Mouse (Mus musculus): ENCODE measurements at regions not wholly inside any gene's neighbourhood (a gene's known extent, or its start where the extent isn't known, plus 50 kb on each side); places are given as distances from the start of the nearest gene placed in this dataset.

DNA sequence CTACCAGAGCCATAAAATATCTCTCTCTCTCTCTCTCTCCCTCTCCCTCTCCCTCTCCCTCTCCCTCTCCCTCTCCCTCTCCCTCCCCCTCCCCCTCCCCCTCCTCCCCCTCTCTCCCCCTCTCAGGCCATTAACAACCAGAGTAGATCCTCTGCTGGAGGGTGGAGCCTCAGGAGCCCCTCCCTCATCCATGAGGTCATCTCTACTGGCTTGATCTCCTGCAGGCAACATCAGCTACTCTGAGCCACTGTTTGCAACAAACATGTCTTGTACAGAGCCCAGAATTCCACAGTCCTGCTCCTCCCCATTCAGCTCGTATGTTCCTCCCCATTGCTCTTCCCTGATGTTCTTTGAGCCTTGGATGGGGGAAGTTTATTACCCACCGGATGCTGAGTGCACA is 270.3 kb upstream of the Tmem132c start:
- Histone ChIP-seq H3K4me2 (replicated peaks) (no peak overlapping the region), H3K27me3 (no peaks in the 10 kb centered on the region), H3K27ac (replicated peaks) (no peak overlapping the region), H3K36me3 (no peaks in the 10 kb centered on the region), H3K9ac (no peak overlapping the region), H3K4me3 (replicated peaks) (no peak overlapping the region), H3K9me3 (replicated peaks) (no peaks in the 10 kb centered on the region), H3K4me1 (no peaks in the 10 kb centered on the region)
- no peak for ATAC-seq (ENCODE audit: insufficient number of reproducible peaks, low FRiP score, low TSS enrichment, low read depth)
- WGBS, result 59% methylated on average over 2 of the region's 2 CpGs

GRCm38 (mm10) chr5:126971981-126972380 is 269.6 kb upstream of the Tmem132c start:
- no peak for ATAC-seq (ENCODE audit: insufficient number of reproducible peaks, low FRiP score, low TSS enrichment, low read depth)
- Histone ChIP-seq H3K27me3 (no peaks in the 10 kb centered on the region), H3K9me3 (replicated peaks) (no peaks in the 10 kb centered on the region), H3K36me3 (no peaks in the 10 kb centered on the region), H3K9ac (no peak overlapping the region), H3K4me1 (no peaks in the 10 kb centered on the region), H3K27ac (replicated peaks) (no peak overlapping the region), H3K4me2 (replicated peaks) (no peak overlapping the region), H3K4me3 (replicated peaks) (no peak overlapping the region)
- WGBS, result 42% methylated on average over 1 of the region's 1 CpGs

DNA sequence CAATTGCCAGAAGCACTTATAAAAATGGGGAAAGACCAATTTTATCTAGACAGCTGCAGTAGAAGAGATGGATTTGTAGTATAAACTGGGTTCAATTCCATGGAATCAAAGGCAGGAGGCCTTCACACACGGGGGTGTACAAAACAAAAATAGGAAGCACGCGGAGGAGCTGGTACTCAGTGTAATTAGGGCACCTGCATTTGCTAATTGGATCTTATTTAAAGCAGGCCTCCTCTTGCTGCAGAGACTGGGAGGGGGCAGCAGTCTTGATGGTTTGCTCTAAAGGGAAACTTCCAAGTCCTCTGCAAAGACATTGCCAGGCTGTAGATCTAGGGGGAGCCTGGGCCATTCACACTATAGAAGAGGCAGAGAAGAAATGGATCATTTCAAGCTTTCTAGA is 268.2 kb upstream of the Tmem132c start:
- H3K27ac ChIP-seq (replicated peaks), result no peak overlapping the region
- H3K9ac ChIP-seq, result no peak overlapping the region
- no peaks in the 10 kb centered on the region for H3K9me3 ChIP-seq (replicated peaks)
- no peak overlapping the region for H3K4me3 ChIP-seq (replicated peaks)
- WGBS, result 22% methylated on average over 3 of the region's 3 CpGs
- H3K4me1 ChIP-seq, result no peaks in the 10 kb centered on the region
- no peak for ATAC-seq (ENCODE audit: insufficient number of reproducible peaks, low FRiP score, low TSS enrichment, low read depth)
- H3K27me3 ChIP-seq, result no peaks in the 10 kb centered on the region
- no peaks in the 10 kb centered on the region for H3K36me3 ChIP-seq
- no peak overlapping the region for H3K4me2 ChIP-seq (replicated peaks)

DNA sequence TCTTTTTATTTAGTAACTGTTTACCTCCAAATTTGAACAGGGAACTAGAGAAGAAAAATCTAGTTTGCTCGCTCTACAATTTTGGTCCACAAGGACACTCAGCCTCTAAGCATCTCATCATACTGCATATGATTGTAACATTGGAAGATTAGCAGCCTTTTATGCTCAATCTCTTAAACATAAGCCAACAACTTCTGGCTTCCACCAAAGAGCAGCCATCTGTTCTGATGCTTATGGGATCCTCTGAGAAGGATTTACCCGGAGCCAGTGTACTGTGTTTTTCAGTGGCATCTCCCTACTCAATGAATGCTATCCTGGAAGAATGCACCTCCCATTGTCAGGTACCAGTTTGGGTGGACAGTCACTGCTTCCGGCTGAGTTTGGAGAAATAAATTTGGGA is 267.0 kb upstream of the Tmem132c start:
- Histone ChIP-seq H3K27ac (replicated peaks) (no peak overlapping the region), H3K4me3 (replicated peaks) (no peak overlapping the region), H3K36me3 (no peaks in the 10 kb centered on the region), H3K4me1 (no peaks in the 10 kb centered on the region), H3K9ac (no peak overlapping the region), H3K9me3 (replicated peaks) (no peaks in the 10 kb centered on the region), H3K4me2 (replicated peaks) (no peak overlapping the region), H3K27me3 (no peaks in the 10 kb centered on the region)
- ATAC-seq (ENCODE audit: insufficient number of reproducible peaks, low FRiP score, low TSS enrichment, low read depth), result no peak
- 84% methylated on average over 3 of the region's 3 CpGs for WGBS

DNA sequence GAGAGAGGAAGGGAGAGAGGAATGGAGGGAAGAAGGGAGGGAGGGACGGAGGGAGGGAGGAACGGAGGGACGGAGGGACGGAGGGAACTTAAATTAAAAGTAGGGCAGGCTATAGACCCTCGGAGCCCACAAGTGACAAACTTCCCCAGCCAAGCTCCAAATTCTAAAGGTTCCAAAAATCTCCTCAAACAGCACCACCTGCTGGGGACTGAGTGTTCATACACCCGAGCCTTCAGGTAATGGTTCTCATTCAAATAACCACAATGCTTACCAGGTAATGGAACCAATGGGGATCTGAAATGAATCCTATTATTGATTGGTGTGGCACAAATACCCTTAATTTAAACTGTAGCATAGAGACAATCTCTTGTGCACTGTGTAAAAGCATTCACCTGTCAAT is 246.0 kb upstream of the Tmem132c start:
- no peak overlapping the region for H3K4me3 ChIP-seq (replicated peaks)
- no peaks in the 10 kb centered on the region for H3K9me3 ChIP-seq (replicated peaks)
- no peak overlapping the region for H3K27ac ChIP-seq (replicated peaks)
- no peaks in the 10 kb centered on the region for H3K27me3 ChIP-seq
- no peak for ATAC-seq (ENCODE audit: insufficient number of reproducible peaks, low FRiP score, low TSS enrichment, low read depth)
- no peak overlapping the region for H3K9ac ChIP-seq
- no peak overlapping the region for H3K4me2 ChIP-seq (replicated peaks)
- H3K36me3 ChIP-seq, result no peaks in the 10 kb centered on the region
- no peaks in the 10 kb centered on the region for H3K4me1 ChIP-seq
- WGBS, result 59% methylated on average over 6 of the region's 6 CpGs

- H3K27ac ChIP-seq (replicated peaks), result no peak overlapping the region
- no peaks in the 10 kb centered on the region for H3K9me3 ChIP-seq (replicated peaks)
- no peak overlapping the region for H3K4me3 ChIP-seq (replicated peaks)
- H3K4me2 ChIP-seq (replicated peaks), result no peak overlapping the region
- H3K36me3 ChIP-seq, result no peaks in the 10 kb centered on the region
- no peaks in the 10 kb centered on the region for H3K27me3 ChIP-seq
- no peak overlapping the region for H3K9ac ChIP-seq
- 0 out of 2 replicates have a peak, but pooled peaks cover 4% of the 10 kb centered on the region for H3K4me1 ChIP-seq
- 61% methylated on average over 3 of the region's 3 CpGs for WGBS
- ATAC-seq (ENCODE audit: insufficient number of reproducible peaks, low FRiP score, low TSS enrichment, low read depth), result no peak
Observed at GRCm38 (mm10) chr5:127014166-127014565, 227.4 kb upstream of the Tmem132c start.

DNA sequence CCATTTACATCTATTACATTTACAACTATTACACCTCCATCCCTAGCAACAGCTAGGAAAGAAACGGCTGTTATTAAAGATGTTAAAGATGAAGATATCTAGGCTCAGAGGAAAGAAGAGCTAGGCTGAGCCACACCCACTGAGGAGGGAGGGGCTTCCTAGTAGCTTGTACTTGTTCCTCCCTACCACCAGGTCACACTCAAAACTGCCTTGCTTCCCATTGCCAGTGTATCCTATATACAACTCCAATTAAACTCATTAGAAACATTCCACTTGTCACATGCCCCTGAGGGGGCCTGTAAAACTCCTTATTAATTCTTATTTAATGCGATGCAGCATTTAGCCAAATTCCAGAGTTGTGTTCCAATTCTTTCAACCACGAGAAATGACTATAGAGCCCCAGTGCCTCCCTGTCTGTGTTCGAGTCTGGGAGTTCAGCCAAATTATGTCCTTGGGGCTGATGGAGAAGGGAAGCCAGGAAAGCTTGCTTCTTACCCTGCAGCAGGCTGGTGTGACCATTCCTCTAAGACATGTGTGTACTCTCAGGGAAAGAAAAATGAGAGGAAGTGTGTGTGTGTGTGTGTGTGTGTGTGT is 225.0 kb upstream of the Tmem132c start:
- Histone ChIP-seq H3K9me3 (replicated peaks) (no peaks in the 10 kb centered on the region), H3K27me3 (no peaks in the 10 kb centered on the region), H3K36me3 (no peaks in the 10 kb centered on the region), H3K4me1 (0 out of 2 replicates have a peak, but pooled peaks cover 4% of the 10 kb centered on the region), H3K9ac (no peak overlapping the region), H3K27ac (replicated peaks) (no peak overlapping the region), H3K4me3 (replicated peaks) (no peak overlapping the region), H3K4me2 (replicated peaks) (no peak overlapping the region)
- 33% methylated on average over 4 of the region's 4 CpGs for whole genome bisulfite sequencing
- ATAC-seq (ENCODE audit: insufficient number of reproducible peaks, low FRiP score, low TSS enrichment, low read depth), result no peak; the same call in 1 of the 2 replicates

DNA sequence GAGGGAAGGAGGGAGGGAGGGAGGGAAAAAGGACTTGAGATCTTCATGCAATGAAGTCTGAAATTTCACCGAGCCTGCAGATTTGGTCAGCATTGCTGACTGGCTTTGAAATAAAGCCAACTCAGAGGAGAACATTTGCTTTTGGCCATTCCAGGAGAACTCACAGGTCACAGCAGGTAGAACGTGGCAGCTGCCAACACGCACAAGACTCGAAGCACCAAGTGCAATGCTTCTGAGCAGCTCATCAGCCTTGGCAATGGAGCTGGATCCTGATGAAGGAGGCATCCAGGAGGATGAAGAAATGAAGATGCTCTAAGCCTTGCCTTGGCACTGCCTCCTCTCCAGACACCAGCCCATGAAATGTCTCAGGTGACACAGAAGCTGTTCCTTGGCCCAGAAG is 223.6 kb upstream of the Tmem132c start:
- no peak for ATAC-seq (ENCODE audit: insufficient number of reproducible peaks, low FRiP score, low TSS enrichment, low read depth)
- Histone ChIP-seq H3K9ac (no peak overlapping the region), H3K9me3 (replicated peaks) (no peaks in the 10 kb centered on the region), H3K27ac (replicated peaks) (no peak overlapping the region), H3K4me2 (replicated peaks) (no peak overlapping the region), H3K4me3 (replicated peaks) (no peak overlapping the region), H3K4me1 (0 out of 2 replicates have a peak, but pooled peaks cover 4% of the 10 kb centered on the region), H3K36me3 (no peaks in the 10 kb centered on the region), H3K27me3 (no peaks in the 10 kb centered on the region)
- 75% methylated on average over 4 of the region's 4 CpGs for WGBS

DNA sequence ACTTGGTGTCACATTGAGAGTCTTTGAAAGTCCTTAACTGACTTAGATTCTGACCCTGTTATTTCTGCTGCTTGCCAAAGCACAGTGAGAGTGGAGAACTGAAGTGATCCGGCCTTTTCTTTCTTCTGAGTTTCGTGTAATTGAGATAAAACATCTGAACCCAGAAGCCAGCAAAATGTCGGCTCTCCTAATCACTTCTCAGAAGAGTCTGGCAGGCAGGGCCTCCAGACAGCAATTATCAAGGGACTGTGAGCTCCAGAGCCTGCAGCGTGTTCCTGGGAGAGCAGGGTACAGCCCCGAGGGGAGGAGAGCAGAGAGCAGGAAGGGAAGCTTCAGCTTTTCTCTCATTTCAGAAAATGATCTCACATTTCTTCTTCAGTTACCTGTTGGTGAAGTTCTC is 205.1 kb upstream of the Tmem132c start:
- H3K9ac ChIP-seq, result no peak overlapping the region
- ATAC-seq (ENCODE audit: insufficient number of reproducible peaks, low FRiP score, low TSS enrichment, low read depth), result no peak
- no peaks in the 10 kb centered on the region for H3K36me3 ChIP-seq
- H3K27ac ChIP-seq (replicated peaks), result no peak overlapping the region
- no peaks in the 10 kb centered on the region for H3K27me3 ChIP-seq
- no peaks in the 10 kb centered on the region for H3K4me1 ChIP-seq
- H3K9me3 ChIP-seq (replicated peaks), result no peaks in the 10 kb centered on the region
- no peak overlapping the region for H3K4me2 ChIP-seq (replicated peaks)
- 33% methylated on average over 5 of the region's 5 CpGs for WGBS
- H3K4me3 ChIP-seq (replicated peaks), result no peak overlapping the region

- Histone ChIP-seq H3K9me3 (replicated peaks) (no peaks in the 10 kb centered on the region), H3K4me1 (no peaks in the 10 kb centered on the region), H3K4me2 (replicated peaks) (no peak overlapping the region), H3K27ac (replicated peaks) (no peak overlapping the region), H3K36me3 (no peaks in the 10 kb centered on the region), H3K27me3 (no peaks in the 10 kb centered on the region), H3K4me3 (replicated peaks) (no peak overlapping the region), H3K9ac (no peak overlapping the region)
- ATAC-seq (ENCODE audit: insufficient number of reproducible peaks, low FRiP score, low TSS enrichment, low read depth), result no peak
- 67% methylated on average over 4 of the region's 4 CpGs for WGBS
Observed at GRCm38 (mm10) chr5:127057770-127058169, 183.8 kb upstream of the Tmem132c start.

DNA sequence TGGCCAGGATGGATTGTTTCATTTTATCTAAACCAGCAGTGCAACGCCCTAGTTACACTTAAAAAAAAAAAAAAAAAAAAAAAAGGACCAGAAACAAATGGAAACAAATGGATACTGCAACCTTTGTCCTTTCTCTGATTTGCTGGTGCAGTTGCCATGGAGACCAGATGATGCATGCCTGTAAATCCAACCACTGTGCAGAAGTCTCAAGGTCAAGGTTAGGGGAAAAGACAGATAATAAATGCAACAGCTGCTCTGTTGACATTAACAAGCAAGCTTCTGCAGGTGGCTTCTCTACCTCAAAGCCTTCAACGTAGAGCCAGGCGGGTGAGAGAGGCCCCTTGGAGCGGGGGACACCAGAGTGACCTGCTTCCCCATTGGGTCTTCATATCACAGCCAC is 167.3 kb upstream of the Tmem132c start:
- ATAC-seq (ENCODE audit: insufficient number of reproducible peaks, low FRiP score, low TSS enrichment, low read depth), result no peak
- H3K4me1 ChIP-seq, result no peaks in the 10 kb centered on the region
- no peak overlapping the region for H3K4me3 ChIP-seq (replicated peaks)
- no peak overlapping the region for H3K4me2 ChIP-seq (replicated peaks)
- H3K27me3 ChIP-seq, result no peaks in the 10 kb centered on the region
- 80% methylated on average over 4 of the region's 4 CpGs for WGBS
- H3K27ac ChIP-seq (replicated peaks), result no peak overlapping the region
- H3K9me3 ChIP-seq (replicated peaks), result no peaks in the 10 kb centered on the region
- H3K9ac ChIP-seq, result no peak overlapping the region
- H3K36me3 ChIP-seq, result no peaks in the 10 kb centered on the region

All from embryonic facial prominence, embryonic 15.5 days (tissue).